Mouse (Mus musculus): ENCODE data around the gene Cela3b.
"Not testable (repeated sequence)": the region's sequence is repeated elsewhere in the genome, so short reads cannot be mapped to it uniquely, and the experiment has no call there.

DNA sequence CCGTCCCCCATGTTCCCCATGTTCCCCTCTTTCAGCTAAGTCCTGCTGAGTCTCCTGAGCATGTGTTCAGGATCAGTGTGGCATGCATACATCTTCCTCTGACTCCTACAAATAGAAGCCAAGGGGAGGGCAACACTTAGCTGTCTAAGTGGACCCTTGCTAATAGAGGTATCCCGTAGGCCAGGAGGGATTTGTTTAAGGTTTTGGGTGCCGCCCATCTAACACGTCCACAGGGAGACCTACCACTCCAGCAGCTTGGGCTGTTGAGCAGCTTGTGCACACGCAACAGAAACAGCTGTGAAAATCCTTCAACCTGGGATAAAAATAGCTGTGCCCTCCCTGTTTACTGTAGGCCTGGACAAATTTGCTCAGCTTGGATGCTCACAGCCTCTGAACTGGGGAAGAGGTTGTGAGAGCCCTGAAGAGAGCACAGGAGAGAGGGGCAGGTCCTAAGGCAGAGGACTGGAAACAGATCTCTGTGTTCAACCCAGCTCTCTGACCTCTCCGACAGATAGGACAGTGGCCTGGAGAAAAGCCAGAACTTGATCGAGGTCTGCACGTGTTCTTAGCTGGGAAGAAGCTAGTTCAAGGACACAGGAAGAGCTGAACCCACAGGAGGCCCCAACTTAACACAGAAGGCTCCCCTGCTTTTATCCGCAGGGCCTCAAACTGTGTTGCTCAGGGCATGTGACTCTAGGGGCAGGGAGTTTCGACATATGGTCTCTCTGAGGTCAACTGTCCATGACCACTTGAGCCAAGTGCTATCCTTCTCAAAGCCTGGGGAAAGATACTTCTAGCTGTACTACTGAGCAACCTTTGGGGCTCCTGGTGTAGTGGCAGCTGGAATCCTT is 2.6 kb upstream of the Cela3b start:
- not testable (repeated sequence) for TF ChIP-seq POLR2A (IDR thresholded peaks at IDR 0.05; ENCODE audit: extremely low read depth, insufficient read depth, low read length); CTCF (IDR thresholded peaks at IDR 0.05; ENCODE audit: low read depth, low read length)

Data from liver, adult 2 months (tissue).